Comparison of ENCODE assay signal across 27 mouse cellular contexts in the genomic region with DNA sequence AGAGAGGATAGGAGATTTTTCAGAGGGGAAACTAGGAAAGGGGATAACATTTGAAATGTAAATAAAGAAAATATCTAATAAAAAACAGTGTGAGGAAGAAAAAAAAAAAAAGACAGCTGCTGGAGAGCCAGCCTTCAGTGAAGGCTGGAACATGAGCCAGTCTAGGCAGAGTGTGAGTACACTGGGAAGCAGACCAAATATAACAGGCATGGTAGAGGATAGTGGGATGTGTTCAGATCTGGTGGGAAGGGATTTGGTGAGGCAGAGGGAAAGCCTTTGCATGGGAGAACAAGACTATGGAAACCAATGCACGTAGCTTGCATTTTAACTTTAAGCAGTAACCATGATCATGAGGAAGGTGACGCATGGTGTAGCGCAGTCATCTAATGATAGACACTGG.
DNase-seq lines count a peak whose midpoint lies in the region; ATAC-seq and TF ChIP-seq lines count a peak whose summit lies in the region.
"Had no signal": no experiment of that assay in that cellular context is flagged by ENCODE, and none has a peak within 500 bp of the region (broad histone marks: within the 10 kb centered on the region; RNA-seq: fewer than 3 reads in every experiment).

No protein-coding gene starts in this region.

- no peaks in the 10 kb centered on the region for H3K27me3 ChIP-seq in lung, embryonic 14.5 days (ENCODE audit: insufficient read depth, low read length)
- H3K27me3 ChIP-seq: embryonic facial prominence, embryonic 12.5 days; forebrain, embryonic 12.5 days; liver, embryonic 13.5 days; midbrain, embryonic 12.5 days; neural tube, embryonic 15.5 days; stomach, embryonic 15.5 days had no signal

- 0 out of 2 replicates have a peak, but pooled peaks cover 5% of the 10 kb centered on the region for H3K4me1 ChIP-seq in lung, embryonic 14.5 days (ENCODE audit: insufficient read depth)
- H3K4me1 ChIP-seq: embryonic facial prominence, embryonic 12.5 days; forebrain, embryonic 12.5 days; hindbrain, embryonic 15.5 days; midbrain, embryonic 12.5 days; neural tube, embryonic 15.5 days; stomach, embryonic 15.5 days had no signal

- peak; percentile 20 to 61 for DNase-seq in frontal cortex, adult 2 months (ENCODE audit: extremely low spot score in 1 of 2, low spot score in 1 of 2)
- no peak for DNase-seq in frontal cortex, postnatal 25 days (ENCODE audit: low spot score in 2 of 2)
- DNase-seq in lung, embryonic 14.5 days: peak; percentile 48
- no peak for DNase-seq in lung, postnatal 14 days
- DNase-seq in brain, adult 2 months (ENCODE audit: low read depth, low spot score): peak; percentile 78
- DNase-seq in layer of hippocampus, adult 9-11 months: peak; percentile 56
- DNase-seq: adrenal gland, adult 8-10 months; B cell, adult 2 months; cerebellum, adult 18-20 months; cerebellum, postnatal 14 days; gastrocnemius, postnatal 10 days; kidney, adult 2 months; liver, embryonic 13.5 days; lung, adult 2 months; thymus, adult 18-20 months; thymus, postnatal 4 days had no signal

- no peak overlapping the region for H3K4me3 ChIP-seq in lung, embryonic 14.5 days (ENCODE audit: low read depth, low read length)
- H3K4me3 ChIP-seq: embryonic facial prominence, embryonic 12.5 days; erythroblast, embryonic 14.5 days; forebrain, embryonic 12.5 days; hindbrain, embryonic 15.5 days; liver, embryonic 13.5 days; midbrain, embryonic 12.5 days; neural tube, embryonic 15.5 days; stomach, embryonic 15.5 days had no signal

- 92% methylated on average over 3 of the region's 3 CpGs for WGBS in lung, embryonic 14.5 days

- H3K27ac ChIP-seq in lung, embryonic 14.5 days (ENCODE audit: low read depth): no peak overlapping the region
- H3K27ac ChIP-seq: embryonic facial prominence, embryonic 12.5 days; forebrain, embryonic 12.5 days; hindbrain, embryonic 15.5 days; kidney, postnatal 0 days; liver, embryonic 13.5 days; midbrain, embryonic 12.5 days; neural tube, embryonic 15.5 days; stomach, embryonic 15.5 days had no signal

- H3K9ac ChIP-seq in lung, embryonic 14.5 days: no peak overlapping the region
- H3K9ac ChIP-seq: embryonic facial prominence, embryonic 12.5 days; forebrain, embryonic 12.5 days; hindbrain, embryonic 15.5 days; liver, embryonic 13.5 days; midbrain, embryonic 12.5 days; neural tube, embryonic 15.5 days; stomach, embryonic 15.5 days had no signal

- H3K9me3 ChIP-seq in lung, embryonic 14.5 days (ENCODE audit: low read depth, low read length): no peaks in the 10 kb centered on the region
- H3K9me3 ChIP-seq: embryonic facial prominence, embryonic 12.5 days; forebrain, embryonic 12.5 days; hindbrain, embryonic 15.5 days; liver, embryonic 13.5 days; midbrain, embryonic 12.5 days; neural tube, embryonic 15.5 days; stomach, embryonic 15.5 days had no signal

- H3K36me3 ChIP-seq in lung, embryonic 14.5 days (ENCODE audit: insufficient read depth): no peaks in the 10 kb centered on the region
- H3K36me3 ChIP-seq: embryonic facial prominence, embryonic 12.5 days; forebrain, embryonic 12.5 days; hindbrain, embryonic 15.5 days; liver, embryonic 13.5 days; midbrain, embryonic 12.5 days; neural tube, embryonic 15.5 days; stomach, embryonic 15.5 days had no signal

- peak; percentile 81; the same call in 1 of the 2 replicates for ATAC-seq in lung, embryonic 14.5 days (ENCODE audit: insufficient read depth)
- ATAC-seq in megakaryocyte, adult 5-6 weeks (ENCODE audit: poor library complexity, severe bottlenecking): no peak
- ATAC-seq: activated CD4-positive, CD25-positive, alpha-beta regulatory T cell, adult 4 months had no signal

- H3K4me2 ChIP-seq in lung, embryonic 14.5 days: no peak overlapping the region
- H3K4me2 ChIP-seq: embryonic facial prominence, embryonic 12.5 days; forebrain, embryonic 12.5 days; heart, embryonic 11.5 days; hindbrain, embryonic 15.5 days; liver, embryonic 13.5 days; midbrain, embryonic 12.5 days; neural tube, embryonic 15.5 days; stomach, embryonic 15.5 days had no signal

- TF ChIP-seq CTCF in lung, embryonic 14.5 days (IDR thresholded peaks at IDR 0.05; ENCODE audit: low read depth): no peak

Comparison
In these comparisons a context has a peak if more than half of its experiments do, and no peak if none do; other contexts are left out.
1. DNase-seq: peak in frontal cortex, adult 2 months (2 of 2), lung, embryonic 14.5 days (single experiment), brain, adult 2 months (single experiment) and layer of hippocampus, adult 9-11 months (single experiment); none in frontal cortex, postnatal 25 days (0 of 2) and lung, postnatal 14 days (single experiment).